Mouse (Mus musculus) G1E (cell line): ENCODE results near the gene Ksr1.

Experiments used
- CTCF ChIP-seq: IDR thresholded peaks from 2 replicates; pipeline ENCODE4 v1.5.1; 2012; ENCODE audit warnings: low read depth, low read length, inconsistent platforms, mixed read lengths
- TAL1 ChIP-seq: conservative IDR thresholded peaks from 2 replicates; pipeline ENCODE4 v1.6.1; 2012; ENCODE audit warnings: low read depth, low read length, inconsistent platforms, mixed read lengths

- TF ChIP-seq CTCF (no peak), TAL1 (no peak)
Measured at GRCm38 (mm10) chr11:79157729-79158128, 11.5 kb upstream of the Ksr1 start.
